Mouse (Mus musculus) neural tube, embryonic 14.5 days (tissue): Measurements from ENCODE around the gene Arhgef3. TPM values are rescaled to one million over a fixed set of nuclear protein-coding genes. Genes with fewer than 3 reads are reported as not detected.

Experiments used
- ATAC-seq: fragments of 200-750 bp; cut with Nextera tagmentation; 2 replicates; pipeline ENCODE4 v1.8.0; 2017; ENCODE audit warnings: low read depth, mild to moderate bottlenecking, moderate TSS enrichment, moderate library complexity
- H3K27ac ChIP-seq: fragments of 300-500 bp; sonication (generic); 2 replicates; pipeline ENCODE4 v1.5.1; 2014; ENCODE audit warnings: low read depth, mild to moderate bottlenecking, control low read depth, low read length, moderate library complexity, mixed read lengths
- H3K27me3 ChIP-seq: fragments of 300-500 bp; sonication (generic); 2 replicates; pipeline ENCODE4 v1.6.1; 2014; ENCODE audit warnings: low read length; ENCODE audit not compliant: control insufficient read depth, insufficient read depth
- H3K36me3 ChIP-seq: fragments of 300-500 bp; sonication (generic); 2 replicates; pipeline ENCODE4 v1.6.1; 2014; ENCODE audit warnings: low read length, mixed read lengths; ENCODE audit not compliant: control insufficient read depth, insufficient read depth
- H3K4me1 ChIP-seq: fragments of 300-500 bp; sonication (generic); 2 replicates; pipeline ENCODE4 v1.6.1; 2014; ENCODE audit warnings: low read length; ENCODE audit not compliant: control insufficient read depth, insufficient read depth
- H3K4me2 ChIP-seq: fragments of 300-500 bp; sonication (generic); 2 replicates; pipeline ENCODE4 v1.6.1; 2014; ENCODE audit warnings: mild to moderate bottlenecking, low read depth, low read length, control low read depth
- H3K4me3 ChIP-seq: fragments of 300-500 bp; sonication (generic); 2 replicates; pipeline ENCODE4 v1.5.1; 2014; ENCODE audit warnings: low read depth, low read length, control low read depth, mixed read lengths
- H3K9ac ChIP-seq: fragments of 300-500 bp; sonication (generic); replicated peaks from 2 replicates; pipeline ENCODE4 v1.6.1; 2014; ENCODE audit warnings: low read depth, mild to moderate bottlenecking, control low read depth, low read length, mixed read lengths
- H3K9me3 ChIP-seq: fragments of 300-500 bp; sonication (generic); 2 replicates; pipeline ENCODE4 v1.6.1; 2016; ENCODE audit warnings: low read length; ENCODE audit not compliant: control insufficient read depth
- WGBS: fragments of 180-500 bp; shearing (Covaris S2); extraction: QIAGEN DNeasy Blood & Tissue Kit; methylation state at CpG from one replicate; pipeline ENCODE4 v1.1.7; 2014; 5-methylcytosine and 5-hydroxymethylcytosine counted together
- polyA plus RNA-seq: library from polyadenylated mRNA; unstranded; fragments of >200 nt; fragmentation: Nextera tagmentation; extraction: Ambion mirVana; gene quantifications from 2 replicates; pipeline ENCODE4 v1.2.1, GENCODE M21; 2014

Gene Arhgef3
- polyA plus RNA-seq, 1 experiment from 2014 or later, result 13.4 TPM

DNA sequence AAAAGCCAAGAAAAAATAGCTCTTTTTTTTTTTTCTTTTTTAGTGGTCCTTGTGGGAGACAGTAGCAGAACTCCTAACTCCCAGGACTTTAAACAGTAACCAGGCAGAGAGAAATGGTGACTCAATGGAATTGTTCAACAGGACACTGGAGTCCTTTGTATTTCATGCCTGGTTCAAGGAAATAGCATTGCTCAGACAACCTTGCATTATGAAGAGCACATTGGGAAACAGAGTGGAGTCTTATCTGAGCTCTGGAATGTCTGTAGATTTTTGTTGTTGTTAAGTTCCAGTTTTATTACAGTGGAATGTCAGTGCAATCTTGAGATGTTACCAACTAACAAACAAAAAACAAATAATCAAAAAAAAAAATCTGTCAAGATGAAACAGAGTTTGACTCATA, 169.3 kb downstream of the Arhgef3 start:
- Histone ChIP-seq H3K4me1 (no peaks in the 10 kb centered on the region), H3K4me2 (no peak overlapping the region), H3K27me3 (no peaks in the 10 kb centered on the region), H3K4me3 (no peak overlapping the region), H3K9ac (no peak overlapping the region), H3K36me3 (no peaks in the 10 kb centered on the region), H3K9me3 (no peaks in the 10 kb centered on the region), H3K27ac (no peak overlapping the region)
- no peak for ATAC-seq

DNA sequence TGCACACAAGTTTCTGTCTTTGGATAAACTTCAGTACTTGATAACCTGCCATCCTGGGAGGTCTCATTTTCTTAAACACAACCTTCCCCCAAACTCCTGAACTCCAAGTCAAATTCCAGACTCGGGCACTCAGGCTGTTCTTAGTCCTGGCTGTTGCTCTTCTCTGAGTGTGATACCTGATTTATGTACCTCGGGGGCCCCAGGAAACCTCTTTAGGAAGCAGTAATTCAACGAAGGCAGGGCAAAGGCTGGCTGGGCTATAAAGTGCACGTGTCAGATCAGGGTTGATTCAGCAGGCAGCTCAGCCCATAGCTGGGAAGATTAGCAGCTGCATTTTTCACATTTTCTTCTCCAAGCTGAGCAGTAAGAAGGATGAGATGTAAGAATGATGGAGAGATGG, 171.5 kb downstream of the Arhgef3 start:
- ATAC-seq, result no peak

DNA sequence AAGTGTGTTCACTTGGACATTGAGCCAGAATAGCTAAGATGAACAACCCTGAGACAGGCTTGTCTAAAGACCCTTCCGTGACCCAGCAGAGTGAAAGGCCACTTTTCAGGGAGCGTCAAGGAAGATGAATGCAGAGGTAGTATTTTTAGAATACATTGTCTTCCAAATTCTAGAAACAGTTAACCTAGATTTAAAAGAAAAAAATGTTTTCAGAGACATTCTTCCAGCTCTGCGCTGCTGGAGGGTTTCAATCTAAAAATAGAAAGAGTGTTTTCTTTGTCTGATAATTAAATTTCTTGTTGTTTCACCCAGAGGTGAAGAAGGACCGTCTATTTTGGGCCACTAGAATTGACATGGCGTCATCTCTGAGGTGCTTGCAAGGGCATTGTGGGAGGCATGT, 174.4 kb downstream of the Arhgef3 start:
- H3K9me3 ChIP-seq, result no peaks in the 10 kb centered on the region
- no peaks in the 10 kb centered on the region for H3K4me1 ChIP-seq
- no peak overlapping the region for H3K27ac ChIP-seq
- WGBS, result 60% methylated on average over 5 of the region's 5 CpGs
- no peaks in the 10 kb centered on the region for H3K36me3 ChIP-seq
- H3K9ac ChIP-seq, result no peak overlapping the region
- H3K4me2 ChIP-seq, result no peak overlapping the region
- H3K4me3 ChIP-seq, result no peak overlapping the region
- no peaks in the 10 kb centered on the region for H3K27me3 ChIP-seq
- ATAC-seq, result no peak

More for the DNA sequence above, 171.5 kb downstream of the Arhgef3 start:
- Histone ChIP-seq H3K36me3 (no peaks in the 10 kb centered on the region), H3K27me3 (no peaks in the 10 kb centered on the region), H3K4me2 (no peak overlapping the region), H3K9ac (no peak overlapping the region), H3K9me3 (no peaks in the 10 kb centered on the region), H3K27ac (no peak overlapping the region), H3K4me3 (no peak overlapping the region), H3K4me1 (no peaks in the 10 kb centered on the region)
- WGBS, result 5% methylated on average over 4 of the region's 4 CpGs

DNA sequence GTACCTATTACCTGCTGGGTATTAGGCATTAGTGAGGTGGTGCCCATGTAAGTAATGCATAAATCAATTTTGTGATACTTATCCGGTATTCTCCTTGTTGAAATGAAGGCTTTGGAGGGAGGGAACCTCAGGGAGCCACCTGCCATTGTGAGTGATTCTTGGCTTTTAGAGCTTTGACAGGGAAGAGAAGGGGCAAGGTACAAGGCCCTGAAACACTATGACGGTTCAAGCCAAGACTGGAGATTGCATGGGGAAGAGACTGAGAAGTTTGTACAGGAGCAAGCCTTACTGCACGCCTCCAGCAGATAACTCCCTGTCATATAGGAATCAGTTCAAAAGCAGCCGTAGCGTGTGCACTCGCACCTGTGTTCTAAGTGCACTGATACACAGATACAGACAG, 177.4 kb downstream of the Arhgef3 start:
- ATAC-seq, result no peak
- no peaks in the 10 kb centered on the region for H3K9me3 ChIP-seq
- H3K9ac ChIP-seq, result no peak overlapping the region
- no peaks in the 10 kb centered on the region for H3K4me1 ChIP-seq
- H3K27ac ChIP-seq, result no peak overlapping the region
- 92% methylated on average over 6 of the region's 6 CpGs for WGBS
- no peak overlapping the region for H3K4me2 ChIP-seq
- no peaks in the 10 kb centered on the region for H3K27me3 ChIP-seq
- no peak overlapping the region for H3K4me3 ChIP-seq
- H3K36me3 ChIP-seq, result no peaks in the 10 kb centered on the region

DNA sequence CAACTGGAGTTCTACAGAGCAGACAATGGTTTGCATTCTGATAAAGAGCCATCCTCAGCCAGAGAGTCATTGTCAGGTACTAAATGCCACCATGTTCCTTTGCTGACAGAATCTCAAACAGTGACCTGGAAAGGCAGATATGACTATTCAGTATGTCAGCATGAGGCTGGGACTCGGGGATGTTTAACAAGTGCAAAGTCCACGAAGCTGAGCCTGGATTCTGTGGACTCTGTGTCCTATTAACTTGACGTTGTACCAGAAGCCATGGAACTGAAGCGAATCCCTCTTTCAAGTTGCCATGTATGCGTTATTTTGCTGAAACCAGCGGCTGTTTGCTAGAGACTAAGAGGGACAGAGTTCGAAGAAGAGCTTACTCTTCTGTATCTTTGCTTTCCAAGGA, 181.1 kb downstream of the Arhgef3 start:
- no peak overlapping the region for H3K27ac ChIP-seq
- WGBS, result 85% methylated on average over 7 of the region's 7 CpGs

DNA sequence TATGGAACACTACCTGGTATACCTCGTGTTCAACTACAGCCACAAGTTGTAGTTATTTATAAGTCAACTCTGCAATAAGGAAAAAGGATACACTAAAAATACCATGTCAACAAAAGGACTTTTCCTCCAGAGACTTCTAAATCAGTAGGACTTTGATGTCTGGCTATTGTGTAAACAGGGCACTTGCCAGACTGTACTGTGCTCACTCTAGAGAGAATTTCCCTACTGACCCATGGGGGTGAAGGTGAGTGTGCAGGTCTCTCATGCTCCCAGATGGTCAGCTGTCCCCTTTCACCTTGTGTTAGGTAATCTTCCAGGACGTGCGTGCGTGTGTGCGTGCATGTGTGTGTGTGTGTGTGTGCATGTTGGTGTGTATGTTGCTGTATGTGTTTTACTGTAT, 182.3 kb downstream of the Arhgef3 start:
- H3K4me1 ChIP-seq, result no peaks in the 10 kb centered on the region
- H3K4me2 ChIP-seq, result no peak overlapping the region
- no peak overlapping the region for H3K9ac ChIP-seq
- H3K4me3 ChIP-seq, result no peak overlapping the region
- H3K36me3 ChIP-seq, result no peaks in the 10 kb centered on the region
- no peaks in the 10 kb centered on the region for H3K27me3 ChIP-seq
- WGBS, result 79% methylated on average over 5 of the region's 5 CpGs
- no peaks in the 10 kb centered on the region for H3K9me3 ChIP-seq
- no peak overlapping the region for H3K27ac ChIP-seq
- no peak for ATAC-seq

More for the DNA sequence above, 181.1 kb downstream of the Arhgef3 start:
- no peak overlapping the region for H3K9ac ChIP-seq
- H3K4me3 ChIP-seq, result no peak overlapping the region
- no peak overlapping the region for H3K4me2 ChIP-seq
- H3K27me3 ChIP-seq, result no peaks in the 10 kb centered on the region
- H3K36me3 ChIP-seq, result no peaks in the 10 kb centered on the region
- H3K4me1 ChIP-seq, result no peaks in the 10 kb centered on the region
- ATAC-seq, result no peak
- no peaks in the 10 kb centered on the region for H3K9me3 ChIP-seq

DNA sequence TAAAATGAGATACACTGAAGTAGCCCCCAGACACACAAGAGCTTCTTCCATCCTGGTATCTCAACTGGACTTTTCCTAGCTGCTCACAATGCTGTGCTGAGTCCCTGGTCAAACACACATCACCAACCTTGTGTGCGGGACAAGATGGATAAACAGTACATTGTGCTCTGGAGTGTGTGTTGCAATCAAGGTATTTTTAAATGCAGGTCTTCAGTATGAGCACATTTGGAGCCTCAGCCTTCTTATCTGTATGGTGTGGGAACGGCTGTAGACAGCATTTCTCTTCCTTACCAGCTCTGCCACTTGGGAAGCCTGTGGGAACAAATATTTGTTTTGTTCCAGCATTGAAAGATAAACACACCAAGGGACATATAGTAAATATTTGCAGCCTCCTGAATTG, 184.2 kb downstream of the Arhgef3 start:
- H3K4me2 ChIP-seq, result no peak overlapping the region
- no peaks in the 10 kb centered on the region for H3K36me3 ChIP-seq
- no peak overlapping the region for H3K27ac ChIP-seq
- no peaks in the 10 kb centered on the region for H3K9me3 ChIP-seq
- no peak for ATAC-seq
- no peaks in the 10 kb centered on the region for H3K27me3 ChIP-seq
- H3K4me3 ChIP-seq, result no peak overlapping the region
- H3K4me1 ChIP-seq, result no peaks in the 10 kb centered on the region
- H3K9ac ChIP-seq, result no peak overlapping the region
- WGBS, result 83% methylated on average over 2 of the region's 2 CpGs

DNA sequence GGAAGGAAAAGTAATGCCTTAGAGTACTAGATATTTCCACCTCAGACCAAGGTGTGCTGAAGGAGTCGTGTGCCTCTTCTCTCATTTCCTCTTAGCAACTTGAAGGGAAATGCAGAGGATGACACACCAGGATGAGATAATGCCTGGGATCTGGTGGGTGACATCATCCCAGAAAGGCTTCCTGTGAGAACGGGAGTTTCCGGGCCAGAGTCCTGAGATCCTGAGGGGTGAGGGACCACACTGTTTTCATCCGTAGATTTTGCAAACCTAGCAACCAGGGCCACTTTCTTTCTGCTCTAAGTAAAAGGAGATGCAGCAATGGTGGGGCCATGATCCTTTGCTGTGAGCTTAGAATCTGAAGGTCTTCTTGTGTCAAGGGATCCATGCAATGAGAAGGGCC, 185.0 kb downstream of the Arhgef3 start:
- Histone ChIP-seq H3K27me3 (no peaks in the 10 kb centered on the region), H3K27ac (no peak overlapping the region), H3K9me3 (no peaks in the 10 kb centered on the region), H3K4me3 (no peak overlapping the region), H3K9ac (no peak overlapping the region), H3K36me3 (no peaks in the 10 kb centered on the region), H3K4me1 (no peaks in the 10 kb centered on the region), H3K4me2 (no peak overlapping the region)
- no peak for ATAC-seq
- 74% methylated on average over 4 of the region's 4 CpGs for WGBS

DNA sequence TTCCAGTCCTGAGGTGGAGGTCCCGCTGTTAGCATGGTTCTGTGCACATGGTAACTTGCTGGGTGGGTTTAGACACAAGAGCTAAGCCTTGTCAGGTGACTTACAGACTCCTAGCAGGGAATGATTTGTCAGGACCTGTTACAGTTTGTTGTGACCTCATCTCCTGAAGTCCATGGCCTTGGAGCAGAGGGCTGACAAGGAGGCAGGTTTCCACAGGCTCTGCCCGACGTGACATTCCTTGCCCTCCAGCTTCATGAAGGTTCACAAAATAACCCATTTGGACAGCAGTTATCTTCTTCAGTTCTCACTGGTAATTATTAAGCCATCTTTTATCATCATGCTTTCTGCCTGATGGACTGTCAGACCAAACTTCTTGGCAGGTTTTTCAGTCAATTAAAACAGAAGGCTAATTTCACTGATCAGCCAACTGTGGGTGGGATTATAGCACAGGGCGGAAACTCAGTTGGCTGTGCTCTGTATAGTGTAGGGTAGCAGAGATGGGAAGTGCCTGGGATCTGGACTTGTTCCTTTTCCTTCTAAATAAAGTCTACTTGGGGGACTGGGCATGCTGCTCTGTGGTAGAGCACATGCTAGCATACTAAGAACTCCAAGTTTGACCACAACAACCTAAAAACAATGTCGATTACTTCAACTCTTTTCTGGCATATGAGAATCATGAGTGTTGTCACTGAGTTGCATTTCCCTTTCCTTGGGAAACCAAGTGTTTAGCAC, 187.2 kb downstream of the Arhgef3 start:
- Histone ChIP-seq H3K27ac (no peak overlapping the region), H3K27me3 (no peaks in the 10 kb centered on the region), H3K4me1 (no peaks in the 10 kb centered on the region), H3K4me3 (no peak overlapping the region), H3K36me3 (no peaks in the 10 kb centered on the region), H3K4me2 (no peak overlapping the region), H3K9me3 (no peaks in the 10 kb centered on the region), H3K9ac (no peak overlapping the region)
- ATAC-seq, result no peak
- WGBS, result 87% methylated on average over 5 of the region's 5 CpGs
